Mouse (Mus musculus): ENCODE results near the gene Thbs4. TPM values are rescaled to one million over a fixed set of nuclear protein-coding genes. Genes with fewer than 3 reads are reported as not detected.

Gene Thbs4
- polyA plus RNA-seq, 1 experiment = 3.4 TPM

- H3K27ac ChIP-seq (ENCODE audit: insufficient read depth, low read length) = no peak overlapping the region
- no peaks in the 10 kb centered on the region for H3K4me1 ChIP-seq (ENCODE audit: control insufficient read depth, insufficient read depth, insufficient read length)
- no peak for DNase-seq (ENCODE audit: low read depth in 1 of 2, low spot score in 2 of 2)
- no peak overlapping the region for H3K4me3 ChIP-seq (ENCODE audit: extremely low read depth, insufficient read depth, insufficient read length)
- H3K27me3 ChIP-seq (ENCODE audit: control insufficient read depth, insufficient read depth, low read length) = no peaks in the 10 kb centered on the region
- no peaks in the 10 kb centered on the region for H3K36me3 ChIP-seq (ENCODE audit: control insufficient read depth, insufficient read depth, low read length)
- no peak for TF ChIP-seq CTCF (IDR thresholded peaks at IDR 0.05; ENCODE audit: extremely low read depth, insufficient read depth, insufficient read length, insufficient replicate concordance)
- TF ChIP-seq POLR2A (IDR thresholded peaks at IDR 0.05; ENCODE audit: low read depth, low read length) = no peak
- 70% methylated on average over 6 of the region's 6 CpGs for WGBS
Measured at GRCm38 (mm10) chr13:92765454-92766242, 29.0 kb downstream of the Thbs4 start.

- H3K27me3 ChIP-seq (ENCODE audit: control insufficient read depth, insufficient read depth, low read length) = no peaks in the 10 kb centered on the region
- 78% methylated on average over 1 of the region's 1 CpGs for WGBS
- no peak overlapping the region for H3K27ac ChIP-seq (ENCODE audit: insufficient read depth, low read length)
- DNase-seq (ENCODE audit: low read depth in 1 of 2, low spot score in 2 of 2) = no peak
- TF ChIP-seq POLR2A (IDR thresholded peaks at IDR 0.05; ENCODE audit: low read depth, low read length) (no peak), CTCF (IDR thresholded peaks at IDR 0.05; ENCODE audit: extremely low read depth, insufficient read depth, insufficient read length, insufficient replicate concordance) (no peak)
- H3K4me1 ChIP-seq (ENCODE audit: control insufficient read depth, insufficient read depth, insufficient read length) = no peaks in the 10 kb centered on the region
- no peak overlapping the region for H3K4me3 ChIP-seq (ENCODE audit: extremely low read depth, insufficient read depth, insufficient read length)
- H3K36me3 ChIP-seq (ENCODE audit: control insufficient read depth, insufficient read depth, low read length) = no peaks in the 10 kb centered on the region
Measured at GRCm38 (mm10) chr13:92762322-92762721, 32.3 kb downstream of the Thbs4 start.

- H3K27ac ChIP-seq (ENCODE audit: insufficient read depth, low read length) = no peak overlapping the region
- no peaks in the 10 kb centered on the region for H3K27me3 ChIP-seq (ENCODE audit: control insufficient read depth, insufficient read depth, low read length)
- DNase-seq (ENCODE audit: low read depth in 1 of 2, low spot score in 2 of 2) = no peak
- 91% methylated on average over 6 of the region's 6 CpGs for WGBS
- no peak for TF ChIP-seq POLR2A (IDR thresholded peaks at IDR 0.05; ENCODE audit: low read depth, low read length)
- H3K36me3 ChIP-seq (ENCODE audit: control insufficient read depth, insufficient read depth, low read length) = no peaks in the 10 kb centered on the region
- H3K4me1 ChIP-seq (ENCODE audit: control insufficient read depth, insufficient read depth, insufficient read length) = no peaks in the 10 kb centered on the region
- H3K4me3 ChIP-seq (ENCODE audit: extremely low read depth, insufficient read depth, insufficient read length) = no peak overlapping the region
Measured at GRCm38 (mm10) chr13:92760519-92760918, 34.1 kb downstream of the Thbs4 start.

GRCm38 (mm10) chr13:92759096-92759495 lies 35.5 kb downstream of the Thbs4 start:
- H3K27ac ChIP-seq (ENCODE audit: insufficient read depth, low read length) = no peak overlapping the region
- H3K36me3 ChIP-seq (ENCODE audit: control insufficient read depth, insufficient read depth, low read length) = no peaks in the 10 kb centered on the region
- no peaks in the 10 kb centered on the region for H3K27me3 ChIP-seq (ENCODE audit: control insufficient read depth, insufficient read depth, low read length)
- DNase-seq (ENCODE audit: low read depth in 1 of 2, low spot score in 2 of 2) = no peak
- WGBS = 91% methylated on average over 4 of the region's 4 CpGs
- no peaks in the 10 kb centered on the region for H3K4me1 ChIP-seq (ENCODE audit: control insufficient read depth, insufficient read depth, insufficient read length)
- TF ChIP-seq POLR2A (IDR thresholded peaks at IDR 0.05; ENCODE audit: low read depth, low read length) (no peak), CTCF (IDR thresholded peaks at IDR 0.05; ENCODE audit: extremely low read depth, insufficient read depth, insufficient read length, insufficient replicate concordance) (no peak)
- no peak overlapping the region for H3K4me3 ChIP-seq (ENCODE audit: extremely low read depth, insufficient read depth, insufficient read length)

GRCm38 (mm10) chr13:92757972-92758585 lies 36.5 kb downstream of the Thbs4 start:
- WGBS = 91% methylated on average over 12 of the region's 12 CpGs
- Histone ChIP-seq H3K27me3 (ENCODE audit: control insufficient read depth, insufficient read depth, low read length) (no peaks in the 10 kb centered on the region), H3K36me3 (ENCODE audit: control insufficient read depth, insufficient read depth, low read length) (no peaks in the 10 kb centered on the region), H3K27ac (ENCODE audit: insufficient read depth, low read length) (no peak overlapping the region), H3K4me3 (ENCODE audit: extremely low read depth, insufficient read depth, insufficient read length) (no peak overlapping the region), H3K4me1 (ENCODE audit: control insufficient read depth, insufficient read depth, insufficient read length) (no peaks in the 10 kb centered on the region)
- no peak for TF ChIP-seq POLR2A (IDR thresholded peaks at IDR 0.05; ENCODE audit: low read depth, low read length)
- DNase-seq (ENCODE audit: low read depth in 1 of 2, low spot score in 2 of 2) = no peak

- WGBS = 89% methylated on average over 7 of the region's 7 CpGs
- Histone ChIP-seq H3K4me3 (ENCODE audit: extremely low read depth, insufficient read depth, insufficient read length) (no peak overlapping the region), H3K27me3 (ENCODE audit: control insufficient read depth, insufficient read depth, low read length) (no peaks in the 10 kb centered on the region), H3K27ac (ENCODE audit: insufficient read depth, low read length) (no peak overlapping the region), H3K4me1 (ENCODE audit: control insufficient read depth, insufficient read depth, insufficient read length) (no peaks in the 10 kb centered on the region), H3K36me3 (ENCODE audit: control insufficient read depth, insufficient read depth, low read length) (no peaks in the 10 kb centered on the region)
- no peak for TF ChIP-seq POLR2A (IDR thresholded peaks at IDR 0.05; ENCODE audit: low read depth, low read length)
- no peak for TF ChIP-seq CTCF (IDR thresholded peaks at IDR 0.05; ENCODE audit: extremely low read depth, insufficient read depth, insufficient read length, insufficient replicate concordance)
- DNase-seq (ENCODE audit: low read depth in 1 of 2, low spot score in 2 of 2) = no peak
Measured at GRCm38 (mm10) chr13:92755036-92755435, 39.6 kb downstream of the Thbs4 start.

GRCm38 (mm10) chr13:92753676-92754075 lies 40.9 kb downstream of the Thbs4 start:
- TF ChIP-seq CTCF (IDR thresholded peaks at IDR 0.05; ENCODE audit: extremely low read depth, insufficient read depth, insufficient read length, insufficient replicate concordance) (no peak), POLR2A (IDR thresholded peaks at IDR 0.05; ENCODE audit: low read depth, low read length) (no peak)
- Histone ChIP-seq H3K36me3 (ENCODE audit: control insufficient read depth, insufficient read depth, low read length) (no peaks in the 10 kb centered on the region), H3K27ac (ENCODE audit: insufficient read depth, low read length) (no peak overlapping the region), H3K4me3 (ENCODE audit: extremely low read depth, insufficient read depth, insufficient read length) (no peak overlapping the region), H3K27me3 (ENCODE audit: control insufficient read depth, insufficient read depth, low read length) (no peaks in the 10 kb centered on the region), H3K4me1 (ENCODE audit: control insufficient read depth, insufficient read depth, insufficient read length) (no peaks in the 10 kb centered on the region)
- no peak for DNase-seq (ENCODE audit: low read depth in 1 of 2, low spot score in 2 of 2)
- 86% methylated on average over 8 of the region's 8 CpGs for WGBS
